Mouse (Mus musculus): ENCODE measurements around the gene Actn4. TPM values are rescaled to one million over a fixed set of nuclear protein-coding genes. Genes with fewer than 3 reads are reported as not detected.
"Not testable (repeated sequence)": the region's sequence is repeated elsewhere in the genome, so short reads cannot be mapped to it uniquely, and the experiment has no call there.

Gene Actn4
- polyA plus RNA-seq, 1 experiment from 2014 or later, result 138 TPM

DNA sequence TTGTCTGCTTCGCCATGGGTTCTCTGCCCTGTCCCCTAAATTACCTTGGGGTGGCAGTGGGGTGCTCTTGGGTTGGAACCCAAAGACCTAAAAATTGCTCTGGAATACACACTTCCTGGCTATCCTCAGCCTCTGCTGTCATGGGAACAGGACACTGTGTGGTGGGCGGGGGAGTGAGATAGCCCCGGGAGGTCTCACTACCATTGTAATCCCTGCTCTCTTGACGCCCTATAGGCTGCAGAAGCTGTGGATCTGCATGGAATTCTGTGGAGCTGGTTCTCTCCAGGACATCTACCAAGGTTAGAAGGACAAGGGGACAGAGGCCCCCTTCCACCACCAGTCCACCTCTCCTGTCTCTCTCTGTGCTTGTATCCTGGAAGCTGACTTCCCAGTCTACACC, 21.7 kb upstream of the Actn4 start:
- Histone ChIP-seq H3K4me3 (no peak overlapping the region), H3K27me3 (no peaks in the 10 kb centered on the region), H3K4me1 (replicated peaks) (peaks cover 16% of the 10 kb centered on the region), H3K9me3 (no peaks in the 10 kb centered on the region), H3K36me3 (peaks cover 6% of the 10 kb centered on the region), H3K9ac (no peak overlapping the region), H3K4me2 (no peak overlapping the region), H3K27ac (no peak overlapping the region)
- WGBS, result 66% methylated on average over 4 of the region's 4 CpGs
- no peak for ATAC-seq (ENCODE audit: low FRiP score)

DNA sequence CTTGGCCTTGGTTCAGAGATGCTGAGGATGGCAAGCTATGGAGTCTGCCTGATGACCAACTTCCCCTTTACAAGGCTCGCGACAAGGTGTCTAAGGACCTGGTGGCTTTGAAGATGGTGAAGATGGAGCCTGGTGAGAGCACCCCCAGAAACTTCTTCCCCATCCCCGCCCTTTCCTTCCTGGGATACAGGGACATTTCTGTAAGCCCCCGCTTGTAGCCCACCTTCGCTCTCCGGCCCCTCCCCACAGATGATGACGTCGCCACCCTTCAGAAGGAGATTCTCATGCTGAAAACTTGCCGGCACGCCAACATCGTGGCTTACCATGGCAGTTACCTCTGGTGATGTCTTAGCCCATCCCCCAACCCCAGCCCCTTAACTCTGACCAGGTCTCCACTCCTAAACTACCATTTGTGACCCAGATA, 21.0 kb upstream of the Actn4 start:
- no peaks in the 10 kb centered on the region for H3K9me3 ChIP-seq
- H3K9ac ChIP-seq, result no peak overlapping the region
- H3K27me3 ChIP-seq, result no peaks in the 10 kb centered on the region
- H3K36me3 ChIP-seq, result peaks cover 13% of the 10 kb centered on the region
- H3K4me1 ChIP-seq (replicated peaks), result peaks cover 16% of the 10 kb centered on the region
- no peak overlapping the region for H3K4me3 ChIP-seq
- ATAC-seq (ENCODE audit: low FRiP score), result no peak
- no peak overlapping the region for H3K27ac ChIP-seq
- WGBS, result 75% methylated on average over 11 of the region's 11 CpGs
- H3K4me2 ChIP-seq, result peak overlapping the region; percentile 64; the same call in 1 of the 2 replicates

DNA sequence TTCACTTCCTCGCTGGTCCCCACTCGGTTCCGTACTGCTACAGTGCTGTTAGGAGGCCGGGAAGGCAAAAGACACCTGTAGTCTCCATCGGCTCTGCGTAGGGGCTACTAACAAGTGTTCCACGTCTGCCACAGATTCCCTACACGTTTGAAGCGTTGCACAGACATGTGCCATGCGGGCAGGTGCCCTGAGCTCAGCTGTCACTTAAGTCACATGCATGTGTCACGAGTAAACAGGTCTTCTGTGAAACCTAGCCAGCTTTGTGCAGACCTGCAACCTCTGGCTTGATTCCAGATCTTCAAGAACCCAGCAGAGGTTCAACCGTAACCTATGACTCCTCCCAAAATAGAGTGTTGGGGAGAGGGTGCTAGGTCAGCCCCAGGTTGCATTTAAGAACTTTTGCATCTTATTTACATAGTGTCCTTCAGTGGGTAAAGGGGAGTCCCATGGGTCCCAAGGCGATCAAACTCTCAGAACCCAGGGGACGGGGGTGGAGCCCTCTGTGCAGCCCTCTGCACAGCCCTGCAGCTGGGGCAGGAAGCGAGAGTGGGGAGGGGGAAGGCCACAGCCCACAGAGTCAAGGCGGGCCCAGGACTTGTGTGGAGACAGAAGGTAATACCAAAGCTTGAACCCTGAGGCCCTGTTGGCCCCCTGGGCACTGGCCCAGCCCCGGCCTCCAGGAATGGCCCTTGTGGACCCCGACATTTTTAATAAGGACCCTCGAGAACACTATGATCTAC, 20.3 kb upstream of the Actn4 start:
- H3K27ac ChIP-seq, result peak overlapping the region; percentile 67
- peak; percentile 72 for ATAC-seq (ENCODE audit: low FRiP score)
- no peaks in the 10 kb centered on the region for H3K27me3 ChIP-seq
- H3K4me1 ChIP-seq (replicated peaks), result peaks cover 16% of the 10 kb centered on the region
- H3K36me3 ChIP-seq, result peaks cover 20% of the 10 kb centered on the region
- peak overlapping the region; percentile 67 for H3K9ac ChIP-seq
- 16% methylated on average over 19 of the region's 19 CpGs for WGBS
- peak overlapping the region; percentile 77 for H3K4me3 ChIP-seq
- H3K4me2 ChIP-seq, result peak overlapping the region; percentile 64
- H3K9me3 ChIP-seq, result no peaks in the 10 kb centered on the region

- Histone ChIP-seq H3K27ac (peak within 1 kb of the TSS; percentile 81), H3K36me3 (peaks cover 27% of the 10 kb centered on the region), H3K27me3 (no peaks in the 10 kb centered on the region), H3K9me3 (no peaks in the 10 kb centered on the region), H3K9ac (peak within 1 kb of the TSS; percentile 86), H3K4me1 (replicated peaks) (peaks cover 16% of the 10 kb centered on the region), H3K4me3 (peak within 1 kb of the TSS; percentile 77), H3K4me2 (peak within 1 kb of the TSS; percentile 98)
- WGBS, result under 1% methylated on average over 36 of the region's 36 CpGs
- peak; percentile 95 for ATAC-seq (ENCODE audit: low FRiP score)
Measured at GRCm38 (mm10) chr7:28981651-28982273, 19.6 kb upstream of the Actn4 start, which contains the start of the genes Eif3k and Map4k1. TSS of gene Eif3k (minus strand) at chr7:28981864. TSS of gene Map4k1 (plus strand) at chr7:28982050.

DNA sequence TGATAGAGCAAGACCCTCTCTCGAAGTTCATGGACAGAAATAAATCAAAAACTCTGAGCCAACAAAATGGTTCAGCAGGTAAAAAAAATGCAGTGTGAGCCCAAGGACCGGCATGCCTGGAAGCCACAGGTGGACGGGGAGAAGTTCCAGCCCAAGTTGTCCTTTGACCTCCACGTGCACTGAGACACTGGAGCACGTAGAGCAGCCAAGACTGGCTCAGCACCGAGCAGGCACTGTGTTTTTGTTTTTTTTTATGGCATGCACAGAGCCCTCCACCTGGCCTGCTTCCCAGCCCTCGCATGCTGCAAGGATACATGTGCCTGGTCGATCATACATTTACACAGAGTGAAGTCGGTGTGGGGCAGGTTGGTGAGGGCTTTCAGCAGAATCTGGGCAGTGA, 15.4 kb upstream of the Actn4 start:
- Histone ChIP-seq H3K4me2 (no peak overlapping the region), H3K4me3 (no peak overlapping the region), H3K9me3 (no peaks in the 10 kb centered on the region), H3K9ac (no peak overlapping the region), H3K36me3 (peaks cover 61% of the 10 kb centered on the region), H3K27me3 (no peaks in the 10 kb centered on the region), H3K4me1 (replicated peaks) (peaks cover 14% of the 10 kb centered on the region), H3K27ac (no peak overlapping the region)
- WGBS, result 96% methylated on average over 9 of the region's 9 CpGs
- ATAC-seq (ENCODE audit: low FRiP score), result no peak

- Histone ChIP-seq H3K27ac (no peak overlapping the region), H3K4me1 (replicated peaks) (no peaks in the 10 kb centered on the region), H3K4me3 (no peak overlapping the region), H3K36me3 (peaks cover 73% of the 10 kb centered on the region), H3K27me3 (no peaks in the 10 kb centered on the region), H3K9me3 (no peaks in the 10 kb centered on the region), H3K4me2 (no peak overlapping the region), H3K9ac (no peak overlapping the region)
- WGBS, result 85% methylated on average over 8 of the region's 8 CpGs
- ATAC-seq (ENCODE audit: low FRiP score), result no peak
Measured at GRCm38 (mm10) chr7:28973025-28973424, 10.9 kb upstream of the Actn4 start.

- no peak overlapping the region for H3K4me2 ChIP-seq
- H3K36me3 ChIP-seq, result peaks cover 69% of the 10 kb centered on the region
- ATAC-seq (ENCODE audit: low FRiP score), result no peak
- 74% methylated on average over 8 of the region's 8 CpGs for WGBS
- no peak overlapping the region for H3K27ac ChIP-seq
- H3K9ac ChIP-seq, result no peak overlapping the region
- no peak overlapping the region for H3K4me3 ChIP-seq
- H3K27me3 ChIP-seq, result no peaks in the 10 kb centered on the region
- H3K4me1 ChIP-seq (replicated peaks), result no peaks in the 10 kb centered on the region
- no peaks in the 10 kb centered on the region for H3K9me3 ChIP-seq
Measured at GRCm38 (mm10) chr7:28972542-28972985, 10.4 kb upstream of the Actn4 start.

- no peak overlapping the region for H3K9ac ChIP-seq
- no peak for ATAC-seq (ENCODE audit: low FRiP score)
- 88% methylated on average over 6 of the region's 6 CpGs for WGBS
- no peak overlapping the region for H3K4me3 ChIP-seq
- H3K27me3 ChIP-seq, result no peaks in the 10 kb centered on the region
- H3K9me3 ChIP-seq, result no peaks in the 10 kb centered on the region
- H3K27ac ChIP-seq, result no peak overlapping the region
- H3K4me1 ChIP-seq (replicated peaks), result no peaks in the 10 kb centered on the region
- no peak overlapping the region for H3K4me2 ChIP-seq
- H3K36me3 ChIP-seq, result peaks cover 61% of the 10 kb centered on the region
Measured at GRCm38 (mm10) chr7:28971770-28972269, 9.7 kb upstream of the Actn4 start.

- ATAC-seq (ENCODE audit: low FRiP score), result no peak
- WGBS, result 88% methylated on average over 7 of the region's 7 CpGs
Measured at GRCm38 (mm10) chr7:28971029-28971428, 8.9 kb upstream of the Actn4 start.

GRCm38 (mm10) chr7:28969672-28970394, 7.7 kb upstream of the Actn4 start:
- 75% methylated on average over 12 of the region's 12 CpGs for WGBS
- Histone ChIP-seq H3K4me2 (no peak overlapping the region), H3K9ac (0 out of 2 replicates have a peak overlapping the region, but pooled peaks have one; percentile 24), H3K9me3 (no peaks in the 10 kb centered on the region), H3K27ac (no peak overlapping the region), H3K4me1 (replicated peaks) (no peaks in the 10 kb centered on the region), H3K27me3 (no peaks in the 10 kb centered on the region), H3K36me3 (peaks cover 46% of the 10 kb centered on the region), H3K4me3 (no peak overlapping the region)
- ATAC-seq (ENCODE audit: low FRiP score), result no peak

More at GRCm38 (mm10) chr7:28971029-28971428, 8.9 kb upstream of the Actn4 start:
- no peak overlapping the region for H3K4me3 ChIP-seq
- no peaks in the 10 kb centered on the region for H3K4me1 ChIP-seq (replicated peaks)
- H3K27me3 ChIP-seq, result no peaks in the 10 kb centered on the region
- H3K9ac ChIP-seq, result no peak overlapping the region
- H3K27ac ChIP-seq, result no peak overlapping the region
- H3K9me3 ChIP-seq, result no peaks in the 10 kb centered on the region
- no peak overlapping the region for H3K4me2 ChIP-seq
- H3K36me3 ChIP-seq, result peaks cover 53% of the 10 kb centered on the region

- H3K9ac ChIP-seq, result no peak overlapping the region
- no peak overlapping the region for H3K27ac ChIP-seq
- H3K4me3 ChIP-seq, result no peak overlapping the region
- no peaks in the 10 kb centered on the region for H3K4me1 ChIP-seq (replicated peaks)
- no peak overlapping the region for H3K4me2 ChIP-seq
- 85% methylated on average over 1 of the region's 1 CpGs for WGBS
- H3K27me3 ChIP-seq, result no peaks in the 10 kb centered on the region
- no peaks in the 10 kb centered on the region for H3K9me3 ChIP-seq
- ATAC-seq (ENCODE audit: low FRiP score), result no peak
- peaks cover 40% of the 10 kb centered on the region for H3K36me3 ChIP-seq
Measured at GRCm38 (mm10) chr7:28969271-28969670, 7.1 kb upstream of the Actn4 start.

DNA sequence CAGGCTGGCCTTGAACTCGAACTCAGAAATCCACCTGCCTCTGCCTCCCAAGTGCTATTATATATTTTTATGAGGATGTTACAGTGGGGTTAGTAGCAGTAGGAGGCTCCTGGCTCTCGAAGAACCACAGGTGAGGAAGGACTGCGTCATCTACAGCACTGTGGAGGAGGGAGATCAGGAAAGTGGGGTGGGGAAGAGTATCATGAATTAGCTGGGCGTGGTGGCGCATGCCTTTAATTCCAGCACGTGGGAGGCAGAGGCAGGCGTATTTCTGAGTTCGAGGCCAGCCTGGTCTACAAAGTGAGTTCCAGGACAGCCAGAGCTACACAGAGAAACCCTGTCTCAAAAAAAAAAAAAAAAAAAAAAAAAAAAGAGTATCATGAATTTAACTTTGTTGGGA, 6.0 kb upstream of the Actn4 start:
- not testable (repeated sequence) for ATAC-seq (ENCODE audit: low FRiP score); H3K27me3 ChIP-seq; H3K9ac ChIP-seq; H3K4me1 ChIP-seq (replicated peaks); H3K27ac ChIP-seq; H3K9me3 ChIP-seq; H3K4me3 ChIP-seq; H3K4me2 ChIP-seq
- WGBS, result 97% methylated on average over 8 of the region's 8 CpGs
- peaks cover 29% of the 10 kb centered on the region for H3K36me3 ChIP-seq
